Mouse (Mus musculus) olfactory bulb, adult 2 months (tissue): ENCODE results near the gene Cbln1. TPM values are rescaled to one million over a fixed set of nuclear protein-coding genes. Genes with fewer than 3 reads are reported as not detected.

ENCODE experiments used
- H3K27ac ChIP-seq: fragments of 200-500 bp; 2 replicates; pipeline ENCODE4 v1.5.1; 2012; ENCODE audit warnings: low read depth, low read length; ENCODE audit not compliant: insufficient read depth
- H3K4me1 ChIP-seq: fragments of 200-500 bp; 2 replicates; pipeline ENCODE4 v1.6.1; 2012; ENCODE audit warnings: low read length; ENCODE audit not compliant: control insufficient read depth, insufficient read depth
- H3K4me3 ChIP-seq: fragments of 200-500 bp; 2 replicates; pipeline ENCODE4 v1.5.1; 2012; ENCODE audit warnings: mild to moderate bottlenecking, low read depth, low read length, moderate library complexity; ENCODE audit not compliant: insufficient read depth
- CTCF ChIP-seq: fragments of 200-500 bp; IDR thresholded peaks from 2 replicates; pipeline ENCODE4 v1.5.1; 2012; ENCODE audit warnings: low read depth, mild to moderate bottlenecking, low read length, moderate library complexity; ENCODE audit not compliant: insufficient read depth
- POLR2A ChIP-seq: fragments of 200-500 bp; IDR thresholded peaks from 2 replicates; pipeline ENCODE4 v1.6.1; 2012; ENCODE audit warnings: mild to moderate bottlenecking, low read depth, low read length, moderate library complexity; ENCODE audit not compliant: insufficient read depth
- WGBS: fragments of 180-500 bp; shearing (Covaris S2); methylation state at CpG from one replicate; pipeline ENCODE4 v1.1.7; 2018; 5-methylcytosine and 5-hydroxymethylcytosine counted together
- polyA plus RNA-seq: library from polyadenylated mRNA; stranded (reverse); fragments of >200 nt; gene quantifications from 2 replicates; pipeline ENCODE4 v1.2.4, GENCODE M21; 2012; ENCODE audit warnings: low replicate concordance; ENCODE audit not compliant: missing spikeins, insufficient read depth, insufficient read length

Gene Cbln1
- not detected in 2 replicates for polyA plus RNA-seq

GRCm38 (mm10) chr8:87472271-87473236, at the start of gene Cbln1:
TSS of gene Cbln1 (minus strand) at chr8:87472609.
- Histone ChIP-seq H3K27ac (no peak within 1 kb of the TSS), H3K4me1 (peaks cover 34% of the 10 kb centered on the region), H3K4me3 (peak within 1 kb of the TSS; percentile 85)
- TF ChIP-seq POLR2A = no peak
- TF ChIP-seq CTCF = peak; percentile 68
- WGBS = under 1% methylated on average over 121 of the region's 122 CpGs

GRCm38 (mm10) chr8:87517132-87517531, 44.7 kb upstream of the Cbln1 start:
- TF ChIP-seq POLR2A (no peak), CTCF (no peak)
- WGBS = 95% methylated on average over 3 of the region's 3 CpGs
- H3K4me1 ChIP-seq = no peaks in the 10 kb centered on the region
- no peak overlapping the region for H3K27ac ChIP-seq
- no peak overlapping the region for H3K4me3 ChIP-seq

- 90% methylated on average over 5 of the region's 5 CpGs for WGBS
- Histone ChIP-seq H3K27ac (no peak overlapping the region), H3K4me3 (no peak overlapping the region), H3K4me1 (no peaks in the 10 kb centered on the region)
- TF ChIP-seq POLR2A = no peak
- TF ChIP-seq CTCF = no peak
These were observed 41.4 kb upstream of the Cbln1 start for GRCm38 (mm10) chr8:87513796-87514195.

GRCm38 (mm10) chr8:87513350-87513749, 40.9 kb upstream of the Cbln1 start:
- TF ChIP-seq POLR2A (no peak), CTCF (no peak)
- 91% methylated on average over 3 of the region's 3 CpGs for WGBS
- Histone ChIP-seq H3K4me3 (no peak overlapping the region), H3K4me1 (no peaks in the 10 kb centered on the region), H3K27ac (no peak overlapping the region)

- Histone ChIP-seq H3K4me1 (no peaks in the 10 kb centered on the region), H3K4me3 (no peak overlapping the region), H3K27ac (no peak overlapping the region)
- 80% methylated on average over 6 of the region's 6 CpGs for WGBS
- TF ChIP-seq POLR2A (no peak), CTCF (no peak)
These were observed 40.2 kb upstream of the Cbln1 start for GRCm38 (mm10) chr8:87512636-87513035.

GRCm38 (mm10) chr8:87507046-87507445, 34.6 kb upstream of the Cbln1 start:
- no peak overlapping the region for H3K4me3 ChIP-seq
- TF ChIP-seq CTCF (no peak), POLR2A (no peak)
- no peaks in the 10 kb centered on the region for H3K4me1 ChIP-seq
- H3K27ac ChIP-seq = no peak overlapping the region
- WGBS = 85% methylated on average over 9 of the region's 9 CpGs

- WGBS = 80% methylated on average over 5 of the region's 5 CpGs
- H3K4me1 ChIP-seq = no peaks in the 10 kb centered on the region
These were observed 32.0 kb upstream of the Cbln1 start for GRCm38 (mm10) chr8:87504441-87504840.

GRCm38 (mm10) chr8:87502684-87503083, 30.3 kb upstream of the Cbln1 start:
- Histone ChIP-seq H3K27ac (no peak overlapping the region), H3K4me1 (no peaks in the 10 kb centered on the region), H3K4me3 (no peak overlapping the region)
- WGBS = 74% methylated on average over 6 of the region's 6 CpGs
- TF ChIP-seq POLR2A (no peak), CTCF (no peak)

More at GRCm38 (mm10) chr8:87504441-87504840, 32.0 kb upstream of the Cbln1 start:
- no peak for TF ChIP-seq POLR2A
- TF ChIP-seq CTCF = no peak
- Histone ChIP-seq H3K27ac (no peak overlapping the region), H3K4me3 (no peak overlapping the region)

- WGBS = 90% methylated on average over 6 of the region's 6 CpGs
- TF ChIP-seq CTCF (no peak), POLR2A (no peak)
- Histone ChIP-seq H3K27ac (no peak overlapping the region), H3K4me1 (no peaks in the 10 kb centered on the region), H3K4me3 (no peak overlapping the region)
These were observed 25.2 kb upstream of the Cbln1 start for GRCm38 (mm10) chr8:87497641-87498040.

- H3K4me1 ChIP-seq = no peaks in the 10 kb centered on the region
- H3K4me3 ChIP-seq = no peak overlapping the region
- no peak overlapping the region for H3K27ac ChIP-seq
- TF ChIP-seq CTCF = no peak
- TF ChIP-seq POLR2A = no peak
- 70% methylated on average over 7 of the region's 7 CpGs for WGBS
These were observed 24.1 kb upstream of the Cbln1 start for GRCm38 (mm10) chr8:87496511-87496910.
